Mouse (Mus musculus): Measurements from ENCODE around the gene Fer1l4. TPM values are rescaled to one million over a fixed set of nuclear protein-coding genes. Genes with fewer than 3 reads are reported as not detected.

Fer1l4 gene
- polyA plus RNA-seq (2015; fragmentation: Nextera tagmentation; extraction: Ambion mirVana): 10.1 and 11.7 TPM in 2 replicates

DNA sequence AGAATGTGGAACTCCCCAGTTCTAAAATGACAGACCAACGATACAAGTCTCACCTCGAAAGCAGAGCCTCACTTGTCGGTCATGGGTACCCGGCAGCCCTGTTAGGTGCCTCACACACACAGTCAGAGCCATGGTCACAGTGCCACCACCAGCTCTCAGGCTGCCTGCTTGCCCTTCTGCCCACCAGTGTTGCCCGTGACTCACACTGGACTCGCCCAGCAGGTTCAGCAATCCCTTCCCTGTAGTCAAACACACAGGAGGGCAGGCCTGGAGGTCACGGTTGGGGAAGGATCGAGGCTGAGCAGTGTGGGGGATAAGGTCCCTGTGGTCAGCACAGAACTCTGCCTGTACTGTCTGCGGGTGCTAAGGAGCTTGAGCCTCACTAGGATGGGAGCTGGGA is at the start of gene Fer1l4:
Gene Fer1l4 (minus strand): TSS at position 132 of the 400 bp plus-strand sequence.
- H3K9ac ChIP-seq (ENCODE audit: low read length): peak within 1 kb of the TSS; percentile 23; the same call in 1 of the 2 replicates
- H3K36me3 ChIP-seq (ENCODE audit: control insufficient read depth, insufficient read depth, low read length): no peaks in the 10 kb centered on the region
- TF ChIP-seq CTCF (IDR thresholded peaks at IDR 0.05; ENCODE audit: low read depth) (0 out of 2 replicates have a peak, but pooled peaks have one; percentile 7), EP300 (optimal IDR thresholded peaks at IDR 0.05) (no peak)
- WGBS: 63% methylated on average over 9 of the region's 9 CpGs
- ATAC-seq (ENCODE audit: low FRiP score, low TSS enrichment) (peak; percentile 95), DNase-seq (ENCODE audit: low spot score) (peak; percentile 92)
- peak within 1 kb of the TSS; percentile 34 for H3K4me2 ChIP-seq (replicated peaks; ENCODE audit: low read depth)
- H3K9me3 ChIP-seq (ENCODE audit: control insufficient read depth, low read length): no peaks in the 10 kb centered on the region
- no peaks in the 10 kb centered on the region for H3K4me1 ChIP-seq (replicated peaks; ENCODE audit: control insufficient read depth, insufficient read depth)
- H3K27ac ChIP-seq (replicated peaks): peak within 1 kb of the TSS; percentile 67
- no peaks in the 10 kb centered on the region for H3K27me3 ChIP-seq (ENCODE audit: control insufficient read depth, insufficient read depth, low read length)
- H3K4me3 ChIP-seq (ENCODE audit: low read depth, low read length): peak within 1 kb of the TSS; percentile 17; the same call in 1 of the 2 replicates

DNA sequence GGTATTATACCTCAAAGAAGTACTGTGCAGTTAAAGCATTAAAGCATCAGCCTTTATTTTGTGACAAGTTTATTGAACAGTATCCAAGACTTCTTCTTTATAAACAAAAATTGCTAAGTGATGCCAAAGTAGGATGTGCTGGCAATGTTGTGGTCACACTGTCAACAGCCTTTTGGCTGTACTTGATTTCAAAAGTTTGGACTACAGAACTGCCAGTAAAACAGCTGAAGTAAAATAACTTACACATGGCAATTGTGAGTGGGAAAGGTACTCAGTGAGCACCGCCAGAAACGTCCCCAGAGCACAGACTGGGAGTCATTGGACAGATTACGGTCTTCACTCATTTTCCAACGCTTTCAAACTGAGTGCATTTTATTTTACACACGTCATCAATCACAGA is 39.2 kb upstream of the Fer1l4 start:
- no peak for ATAC-seq (ENCODE audit: low FRiP score, low TSS enrichment)
- no peaks in the 10 kb centered on the region for H3K9me3 ChIP-seq (ENCODE audit: control insufficient read depth, low read length)
- H3K36me3 ChIP-seq (ENCODE audit: control insufficient read depth, insufficient read depth, low read length): peaks cover 5% of the 10 kb centered on the region
- H3K4me2 ChIP-seq (replicated peaks; ENCODE audit: low read depth): no peak overlapping the region
- 56% methylated on average over 5 of the region's 5 CpGs for WGBS
- H3K4me3 ChIP-seq (ENCODE audit: low read depth, low read length): no peak overlapping the region
- no peak for DNase-seq (ENCODE audit: low spot score)
- no peak overlapping the region for H3K27ac ChIP-seq (replicated peaks)
- no peak overlapping the region for H3K9ac ChIP-seq (ENCODE audit: low read length)
- no peak for TF ChIP-seq CTCF (IDR thresholded peaks at IDR 0.05; ENCODE audit: low read depth)
- TF ChIP-seq EP300 (optimal IDR thresholded peaks at IDR 0.05): no peak
- no peaks in the 10 kb centered on the region for H3K27me3 ChIP-seq (ENCODE audit: control insufficient read depth, insufficient read depth, low read length)
- H3K4me1 ChIP-seq (replicated peaks; ENCODE audit: control insufficient read depth, insufficient read depth): no peaks in the 10 kb centered on the region; the same call in 1 of the 2 replicates

DNA sequence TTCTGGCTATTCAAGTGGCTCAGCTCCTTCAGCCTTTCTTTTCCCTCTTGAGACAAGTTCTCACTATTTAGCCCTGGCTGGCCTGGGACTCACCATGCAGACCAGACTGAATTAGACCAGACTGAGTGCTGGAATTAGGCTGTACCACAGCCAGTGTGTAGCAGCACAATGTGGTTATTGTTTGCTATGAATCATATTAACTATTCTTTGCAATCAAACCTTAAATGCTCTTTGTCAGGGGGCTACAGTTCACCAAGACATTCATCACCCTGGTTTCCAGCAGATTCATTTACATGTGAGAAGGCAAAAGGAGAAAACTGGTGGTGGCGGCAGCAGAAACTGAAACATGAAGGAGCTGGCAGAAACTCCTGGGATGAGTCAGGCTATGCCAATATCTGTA is 37.1 kb upstream of the Fer1l4 start:
- ATAC-seq (ENCODE audit: low FRiP score, low TSS enrichment) (no peak), DNase-seq (ENCODE audit: low spot score) (no peak)
- Histone ChIP-seq H3K27me3 (ENCODE audit: control insufficient read depth, insufficient read depth, low read length) (no peaks in the 10 kb centered on the region), H3K9me3 (ENCODE audit: control insufficient read depth, low read length) (no peaks in the 10 kb centered on the region), H3K4me1 (replicated peaks; ENCODE audit: control insufficient read depth, insufficient read depth) (no peaks in the 10 kb centered on the region; the same call in 1 of the 2 replicates), H3K4me2 (replicated peaks; ENCODE audit: low read depth) (no peak overlapping the region), H3K27ac (replicated peaks) (no peak overlapping the region), H3K36me3 (ENCODE audit: control insufficient read depth, insufficient read depth, low read length) (no peaks in the 10 kb centered on the region; the same call in 1 of the 2 replicates), H3K4me3 (ENCODE audit: low read depth, low read length) (no peak overlapping the region), H3K9ac (ENCODE audit: low read length) (no peak overlapping the region)
- 52% methylated on average over 1 of the region's 1 CpGs for WGBS
- TF ChIP-seq CTCF (IDR thresholded peaks at IDR 0.05; ENCODE audit: low read depth) (no peak), EP300 (optimal IDR thresholded peaks at IDR 0.05) (no peak)

DNA sequence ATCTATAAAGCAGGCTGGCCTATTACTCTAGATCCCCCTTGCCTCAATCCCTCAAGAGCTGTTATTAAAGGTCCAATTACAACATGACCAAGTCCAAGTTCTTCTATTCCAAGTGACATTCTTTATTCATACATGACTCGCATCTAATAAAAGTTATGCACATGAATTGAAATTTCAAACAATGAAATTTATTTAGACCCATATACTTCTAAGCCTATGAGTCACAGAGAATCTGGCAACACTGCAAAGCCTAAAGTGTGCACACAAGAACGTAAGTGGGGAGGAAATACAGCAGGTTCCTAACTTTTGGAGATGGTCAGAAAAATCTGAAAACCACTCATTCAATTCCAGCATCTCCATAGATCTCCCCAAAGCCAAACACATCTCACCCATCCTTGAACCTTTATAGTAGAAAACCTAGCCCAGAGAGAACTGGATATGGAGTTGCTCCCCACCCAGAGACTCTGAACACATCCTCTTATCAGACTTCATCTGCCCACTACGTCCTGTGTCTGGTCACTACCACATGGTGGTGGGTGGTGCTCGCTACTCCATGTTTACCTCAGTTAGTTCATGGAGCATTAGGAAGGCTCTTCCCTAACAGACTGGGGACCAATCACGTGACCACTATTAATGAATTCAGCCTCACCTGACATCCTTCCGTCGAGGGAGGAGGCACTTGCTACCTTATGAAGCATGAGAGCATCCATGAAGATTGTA is 34.8 kb upstream of the Fer1l4 start:
- Histone ChIP-seq H3K36me3 (ENCODE audit: control insufficient read depth, insufficient read depth, low read length) (no peaks in the 10 kb centered on the region), H3K4me3 (ENCODE audit: low read depth, low read length) (no peak overlapping the region), H3K4me2 (replicated peaks; ENCODE audit: low read depth) (no peak overlapping the region), H3K27ac (replicated peaks) (no peak overlapping the region), H3K9me3 (ENCODE audit: control insufficient read depth, low read length) (no peaks in the 10 kb centered on the region), H3K9ac (ENCODE audit: low read length) (no peak overlapping the region), H3K27me3 (ENCODE audit: control insufficient read depth, insufficient read depth, low read length) (no peaks in the 10 kb centered on the region), H3K4me1 (replicated peaks; ENCODE audit: control insufficient read depth, insufficient read depth) (no peaks in the 10 kb centered on the region; the same call in 1 of the 2 replicates)
- no peak for TF ChIP-seq CTCF (IDR thresholded peaks at IDR 0.05; ENCODE audit: low read depth)
- no peak for TF ChIP-seq EP300 (optimal IDR thresholded peaks at IDR 0.05)
- DNase-seq (ENCODE audit: low spot score) (no peak), ATAC-seq (ENCODE audit: low FRiP score, low TSS enrichment) (no peak)
- 80% methylated on average over 7 of the region's 7 CpGs for WGBS

DNA sequence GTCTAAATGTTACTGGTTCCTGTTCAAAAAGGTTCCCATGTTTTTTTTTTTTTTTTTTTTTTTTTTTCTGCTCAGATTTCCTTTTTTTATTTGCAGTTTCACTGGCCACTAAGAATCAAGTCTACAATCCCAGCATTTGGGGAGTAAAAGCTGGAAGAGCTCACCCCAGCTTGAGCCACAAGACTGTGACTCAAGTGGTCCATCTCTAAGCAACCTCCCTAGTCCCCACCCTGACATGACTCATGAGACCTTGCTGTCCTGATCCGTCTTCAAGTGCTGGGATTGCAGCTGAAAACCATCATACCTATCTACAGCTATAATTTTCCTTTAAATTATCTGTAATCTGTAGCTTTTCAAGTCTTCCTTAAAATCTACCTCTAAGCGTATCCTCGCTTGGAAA is 31.8 kb upstream of the Fer1l4 start:
- no peak overlapping the region for H3K9ac ChIP-seq (ENCODE audit: low read length)
- H3K4me2 ChIP-seq (replicated peaks; ENCODE audit: low read depth): no peak overlapping the region
- no peak overlapping the region for H3K4me3 ChIP-seq (ENCODE audit: low read depth, low read length)
- ATAC-seq (ENCODE audit: low FRiP score, low TSS enrichment) (no peak), DNase-seq (ENCODE audit: low spot score) (no peak)
- H3K9me3 ChIP-seq (ENCODE audit: control insufficient read depth, low read length): no peaks in the 10 kb centered on the region
- 74% methylated on average over 3 of the region's 3 CpGs for WGBS
- H3K27ac ChIP-seq (replicated peaks): no peak overlapping the region
- H3K4me1 ChIP-seq (replicated peaks; ENCODE audit: control insufficient read depth, insufficient read depth): no peaks in the 10 kb centered on the region
- TF ChIP-seq EP300 (optimal IDR thresholded peaks at IDR 0.05) (no peak), CTCF (IDR thresholded peaks at IDR 0.05; ENCODE audit: low read depth) (no peak)
- H3K27me3 ChIP-seq (ENCODE audit: control insufficient read depth, insufficient read depth, low read length): no peaks in the 10 kb centered on the region
- H3K36me3 ChIP-seq (ENCODE audit: control insufficient read depth, insufficient read depth, low read length): no peaks in the 10 kb centered on the region

DNA sequence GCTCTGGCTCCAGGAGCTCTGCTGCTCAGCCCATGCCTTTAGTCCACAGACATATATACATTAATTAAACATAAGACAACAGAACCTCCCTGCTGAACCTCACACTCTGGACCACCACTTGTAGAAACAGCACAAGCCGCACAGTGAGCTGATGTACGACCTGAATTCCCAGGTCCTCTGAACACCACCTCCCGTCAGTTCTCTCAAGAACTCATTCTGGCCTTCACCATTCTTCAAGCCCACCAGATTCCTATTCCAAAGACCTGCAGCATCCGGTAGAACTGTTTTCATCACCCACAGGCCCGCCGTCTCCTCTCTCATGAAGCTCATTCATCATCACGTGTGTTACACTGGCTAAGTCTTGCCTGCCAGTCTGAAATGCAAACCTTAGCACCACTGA is 27.6 kb upstream of the Fer1l4 start:
- Histone ChIP-seq H3K4me3 (ENCODE audit: low read depth, low read length) (no peak overlapping the region), H3K4me2 (replicated peaks; ENCODE audit: low read depth) (no peak overlapping the region), H3K36me3 (ENCODE audit: control insufficient read depth, insufficient read depth, low read length) (peaks cover 12% of the 10 kb centered on the region), H3K27me3 (ENCODE audit: control insufficient read depth, insufficient read depth, low read length) (no peaks in the 10 kb centered on the region), H3K9me3 (ENCODE audit: control insufficient read depth, low read length) (no peaks in the 10 kb centered on the region), H3K4me1 (replicated peaks; ENCODE audit: control insufficient read depth, insufficient read depth) (no peaks in the 10 kb centered on the region), H3K9ac (ENCODE audit: low read length) (no peak overlapping the region), H3K27ac (replicated peaks) (no peak overlapping the region)
- 69% methylated on average over 7 of the region's 7 CpGs for WGBS
- ATAC-seq (ENCODE audit: low FRiP score, low TSS enrichment): no peak
- no peak for TF ChIP-seq EP300 (optimal IDR thresholded peaks at IDR 0.05)
- TF ChIP-seq CTCF (IDR thresholded peaks at IDR 0.05; ENCODE audit: low read depth): no peak
- no peak for DNase-seq (ENCODE audit: low spot score)

All from stomach, postnatal 0 days (tissue).